22 mouse cellular contexts compared by ENCODE assay signal in the genomic region with DNA sequence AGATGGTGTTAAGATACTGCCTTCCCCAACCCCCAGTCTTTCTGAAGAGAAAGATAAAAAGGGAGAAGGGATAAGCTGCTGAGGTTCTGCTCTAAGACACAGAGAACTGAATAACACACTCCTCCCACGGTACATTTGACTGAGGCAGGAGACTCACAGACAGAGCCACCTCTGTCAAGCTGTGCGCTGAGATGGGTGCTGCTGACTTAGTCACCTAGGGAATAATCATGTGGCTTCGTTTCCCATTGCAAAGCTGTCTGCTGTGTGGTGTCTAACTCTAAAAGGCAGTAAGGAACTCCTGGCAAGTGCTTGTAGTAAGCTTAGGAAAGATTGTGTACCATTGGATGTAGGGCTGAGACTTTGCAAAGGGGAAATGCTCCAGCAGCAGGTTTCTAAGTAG.
A peak's percentile ranks its signal among the peaks of the same experiment; 100 is the strongest.
DNase-seq lines count a peak whose midpoint lies in the region; ATAC-seq and TF ChIP-seq lines count a peak whose summit lies in the region.
"Had no signal": no experiment of that assay in that cellular context is flagged by ENCODE, and none has a peak within 500 bp of the region (broad histone marks: within the 10 kb centered on the region; RNA-seq: fewer than 3 reads in every experiment).

No protein-coding gene starts in this region.

- 0 out of 2 replicates have a peak overlapping the region, but pooled peaks have one; percentile 15 for H3K27ac ChIP-seq in layer of hippocampus, adult 2 months
- 0 out of 2 replicates have a peak overlapping the region, but pooled peaks have one; percentile 0 for H3K27ac ChIP-seq in lung, embryonic 15.5 days
- 0 out of 2 replicates have a peak overlapping the region, but pooled peaks have one; percentile 25 for H3K27ac ChIP-seq in cortical plate, adult 2 months (ENCODE audit: insufficient read depth, low read length)
- H3K27ac ChIP-seq: embryonic facial prominence, embryonic 10.5 days; forebrain, embryonic 15.5 days; heart, embryonic 15.5 days; hindbrain, embryonic 13.5 days; kidney, embryonic 15.5 days; midbrain, embryonic 12.5 days had no signal

- H3K9ac ChIP-seq in lung, embryonic 15.5 days = no peak overlapping the region
- H3K9ac ChIP-seq: forebrain, embryonic 15.5 days; heart, embryonic 15.5 days; hindbrain, embryonic 13.5 days; kidney, embryonic 15.5 days; midbrain, embryonic 12.5 days had no signal

- no peak for ATAC-seq in lung, embryonic 15.5 days (ENCODE audit: borderline replicate concordance, extremely low read depth, low FRiP score, low TSS enrichment)
- ATAC-seq: forebrain, embryonic 15.5 days had no signal

- no peaks in the 10 kb centered on the region for H3K9me3 ChIP-seq in lung, embryonic 15.5 days
- H3K9me3 ChIP-seq: embryonic facial prominence, embryonic 10.5 days; forebrain, embryonic 15.5 days; heart, embryonic 15.5 days; hindbrain, embryonic 13.5 days; kidney, embryonic 15.5 days; midbrain, embryonic 12.5 days had no signal

- H3K4me1 ChIP-seq in lung, embryonic 15.5 days = peaks cover 17% of the 10 kb centered on the region
- H3K4me1 ChIP-seq in cortical plate, adult 2 months (ENCODE audit: control insufficient read depth, insufficient read depth, low read length) = no peaks in the 10 kb centered on the region; the same call in 1 of the 2 replicates
- H3K4me1 ChIP-seq: forebrain, embryonic 15.5 days had no signal

- H3K4me3 ChIP-seq in layer of hippocampus, adult 2 months = no peak overlapping the region
- H3K4me3 ChIP-seq in lung, embryonic 15.5 days = no peak overlapping the region
- no peak overlapping the region for H3K4me3 ChIP-seq in cortical plate, adult 2 months (ENCODE audit: insufficient read depth, low read length)
- H3K4me3 ChIP-seq: embryonic facial prominence, embryonic 10.5 days; forebrain, embryonic 15.5 days; heart, embryonic 15.5 days; hindbrain, embryonic 13.5 days; kidney, embryonic 15.5 days; midbrain, embryonic 12.5 days had no signal

- no peak for TF ChIP-seq CTCF in layer of hippocampus, adult 2 months (conservative IDR thresholded peaks at IDR 0.05)
- no peak for TF ChIP-seq CTCF in cortical plate, adult 2 months (IDR thresholded peaks at IDR 0.05; ENCODE audit: extremely low read depth, insufficient read depth, low read length)

- H3K27me3 ChIP-seq in lung, embryonic 15.5 days = no peaks in the 10 kb centered on the region
- H3K27me3 ChIP-seq: forebrain, embryonic 15.5 days; heart, embryonic 15.5 days; hindbrain, embryonic 13.5 days; kidney, embryonic 15.5 days; midbrain, embryonic 12.5 days had no signal

- H3K36me3 ChIP-seq in lung, embryonic 15.5 days = no peaks in the 10 kb centered on the region
- H3K36me3 ChIP-seq: embryonic facial prominence, embryonic 10.5 days; forebrain, embryonic 15.5 days; heart, embryonic 15.5 days; hindbrain, embryonic 13.5 days; kidney, embryonic 15.5 days; midbrain, embryonic 12.5 days had no signal

- DNase-seq in layer of hippocampus, adult 2 months (ENCODE audit: low spot score in 2 of 2) = peak in 1 of 2 experiments; percentile 31
- no peak for DNase-seq in layer of hippocampus, adult 9-10 months (ENCODE audit: low spot score)
- DNase-seq in lung, postnatal 36 days = no peak
- DNase-seq in left cerebral cortex, postnatal 36 days (ENCODE audit: low spot score in 2 of 2) = peak; percentile 32 to 51
- no peak for DNase-seq in neural tube, embryonic 10.5 days (ENCODE audit: extremely low spot score, low spot score)
- DNase-seq: adrenal gland, postnatal 36 days; cerebellum, adult 11 months; cerebellum, adult 9-11 months; heart, postnatal 36 days; kidney, adult 11 months; kidney, postnatal 4 days; lung, postnatal 10 days; spleen, adult 18-20 months; thymus, postnatal 25 days had no signal

- 65% methylated on average over 3 of the region's 3 CpGs for WGBS in lung, embryonic 15.5 days

- intact Hi-C loops in left cerebral cortex, postnatal 36 days (cut with DNase I) = no loop called here

- H3K4me2 ChIP-seq in lung, embryonic 15.5 days = no peak overlapping the region
- H3K4me2 ChIP-seq: forebrain, embryonic 15.5 days; heart, embryonic 15.5 days; hindbrain, embryonic 13.5 days; kidney, embryonic 15.5 days; midbrain, embryonic 12.5 days had no signal

- TF ChIP-seq POLR2A in cortical plate, adult 2 months (IDR thresholded peaks at IDR 0.05; ENCODE audit: extremely low read depth, insufficient read depth, low read length) = no peak

Comparison
In these comparisons a context has a peak if more than half of its experiments do, and no peak if none do; other contexts are left out.
1. DNase-seq: peak in left cerebral cortex, postnatal 36 days (2 of 2); none in layer of hippocampus, adult 9-10 months (single experiment), lung, postnatal 36 days (single experiment) and neural tube, embryonic 10.5 days (single experiment).
2. Peak in every context shown above with its lines, with median percentiles within 50 percentile points of each other: H3K27ac ChIP-seq.